Mouse (Mus musculus) forebrain, embryonic 12.5 days (tissue): ENCODE measurements around the gene Nr2c2ap. TPM values are rescaled to one million over a fixed set of nuclear protein-coding genes. Genes with fewer than 3 reads are reported as not detected.

ENCODE experiments used
- ATAC-seq: fragments of 200-750 bp; cut with Nextera tagmentation; 2 replicates; pipeline ENCODE4 v1.8.0; 2017; ENCODE audit warnings: moderate TSS enrichment; ENCODE audit not compliant: low FRiP score
- H3K27ac ChIP-seq: fragments of 300-500 bp; sonication (generic); 2 replicates; pipeline ENCODE4 v1.5.1; 2016; ENCODE audit warnings: mild to moderate bottlenecking
- H3K27me3 ChIP-seq: fragments of 300-500 bp; sonication (generic); 2 replicates; pipeline ENCODE4 v1.6.1; 2016; ENCODE audit warnings: mild to moderate bottlenecking
- H3K36me3 ChIP-seq: fragments of 300-500 bp; sonication (generic); replicated peaks from 2 replicates; pipeline ENCODE4 v1.6.1; 2016; ENCODE audit warnings: mild to moderate bottlenecking
- H3K4me1 ChIP-seq: fragments of 300-500 bp; sonication (generic); 2 replicates; pipeline ENCODE4 v1.6.1; 2016
- H3K4me2 ChIP-seq: fragments of 300-500 bp; sonication (generic); 2 replicates; pipeline ENCODE4 v1.6.1; 2016; ENCODE audit warnings: mild to moderate bottlenecking, moderate library complexity
- H3K4me3 ChIP-seq: fragments of 300-500 bp; sonication (generic); replicated peaks from 2 replicates; pipeline ENCODE4 v1.5.1; 2016; ENCODE audit warnings: mild to moderate bottlenecking
- H3K9ac ChIP-seq: fragments of 300-500 bp; sonication (generic); 2 replicates; pipeline ENCODE4 v1.6.1; 2016; ENCODE audit warnings: mild to moderate bottlenecking
- H3K9me3 ChIP-seq: fragments of 300-500 bp; sonication (generic); 2 replicates; pipeline ENCODE4 v1.6.1; 2016
- WGBS: fragments of 180-500 bp; shearing (Covaris S2); methylation state at CpG from one replicate; pipeline ENCODE4 v1.1.7; 2016; 5-methylcytosine and 5-hydroxymethylcytosine counted together
- polyA plus RNA-seq: library from polyadenylated mRNA; unstranded; fragments of >200 nt; fragmentation: Nextera tagmentation; extraction: Ambion mirVana; gene quantifications from 2 replicates; pipeline ENCODE4 v1.2.1, GENCODE M21; 2016

Nr2c2ap gene
- polyA plus RNA-seq, 1 experiment from 2014 or later: 27.8 TPM

DNA sequence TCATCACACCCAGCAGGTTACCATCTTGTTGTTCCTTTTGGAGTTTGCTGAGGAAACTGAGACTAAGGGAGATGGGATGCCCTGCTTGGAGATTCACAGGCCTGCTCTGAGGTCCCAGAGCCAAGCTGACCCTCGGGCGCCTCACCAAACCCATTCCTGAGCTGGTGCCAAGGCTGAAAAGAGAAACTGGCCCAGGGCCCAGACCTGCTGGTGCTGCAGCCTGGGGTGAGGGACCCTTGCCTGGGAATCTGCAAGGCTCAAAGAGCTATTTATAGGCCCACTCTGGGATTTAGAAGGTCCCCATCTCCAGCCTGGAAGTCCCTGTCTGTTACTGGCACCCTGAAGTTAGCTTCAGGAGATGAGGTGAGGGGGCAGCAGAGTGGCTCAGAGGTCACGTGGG is 2.7 kb upstream of the Nr2c2ap start:
- peaks cover 6% of the 10 kb centered on the region; the same call in 1 of the 2 replicates for H3K36me3 ChIP-seq
- H3K27ac ChIP-seq: no peak overlapping the region
- H3K4me2 ChIP-seq: no peak overlapping the region
- peaks cover 19% of the 10 kb centered on the region for H3K27me3 ChIP-seq
- H3K4me1 ChIP-seq: peaks cover 11% of the 10 kb centered on the region
- H3K9ac ChIP-seq: no peak overlapping the region
- 72% methylated on average over 3 of the region's 3 CpGs for WGBS
- ATAC-seq: no peak
- no peak overlapping the region for H3K4me3 ChIP-seq
- no peaks in the 10 kb centered on the region for H3K9me3 ChIP-seq

DNA sequence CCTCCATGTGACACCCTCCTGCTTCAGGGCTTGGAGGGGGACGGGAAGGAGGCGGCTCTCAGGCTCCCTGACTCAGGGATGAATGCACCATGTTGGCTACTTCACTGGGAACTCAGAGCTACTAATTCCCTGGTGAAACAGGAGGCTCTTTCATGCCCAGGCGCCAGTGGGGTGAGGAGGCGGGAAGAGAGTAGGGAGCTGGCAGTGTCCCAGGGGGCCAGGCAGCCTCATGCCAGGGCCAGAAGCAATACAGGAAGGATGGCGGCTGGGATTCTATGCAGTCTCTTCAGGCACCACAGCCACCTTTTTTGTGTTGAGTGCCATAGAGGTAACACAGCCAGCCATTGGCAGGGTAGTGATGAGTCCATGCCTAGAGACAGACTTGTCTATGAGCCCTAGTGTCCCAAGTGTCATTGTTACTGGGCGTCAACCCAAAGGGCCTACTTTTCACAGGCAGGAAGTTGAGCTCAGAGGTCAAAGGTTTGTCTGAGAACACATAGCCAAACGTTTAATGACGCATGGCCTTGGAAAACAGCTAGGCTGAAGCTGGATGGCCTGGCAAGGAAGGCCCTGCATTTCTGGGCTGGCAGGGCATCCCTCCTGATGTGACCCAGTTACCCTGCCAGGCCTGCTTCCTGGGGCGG is 1.7 kb upstream of the Nr2c2ap start:
- H3K9ac ChIP-seq: 0 out of 2 replicates have a peak overlapping the region, but pooled peaks have one; percentile 12
- H3K4me1 ChIP-seq: peaks cover 11% of the 10 kb centered on the region
- no peak overlapping the region for H3K4me3 ChIP-seq
- 0 out of 2 replicates have a peak overlapping the region, but pooled peaks have one; percentile 25 for H3K27ac ChIP-seq
- no peak overlapping the region for H3K4me2 ChIP-seq
- ATAC-seq: no peak
- no peaks in the 10 kb centered on the region for H3K9me3 ChIP-seq
- peaks cover 15% of the 10 kb centered on the region for H3K36me3 ChIP-seq
- WGBS: 75% methylated on average over 9 of the region's 9 CpGs
- peaks cover 11% of the 10 kb centered on the region for H3K27me3 ChIP-seq

DNA sequence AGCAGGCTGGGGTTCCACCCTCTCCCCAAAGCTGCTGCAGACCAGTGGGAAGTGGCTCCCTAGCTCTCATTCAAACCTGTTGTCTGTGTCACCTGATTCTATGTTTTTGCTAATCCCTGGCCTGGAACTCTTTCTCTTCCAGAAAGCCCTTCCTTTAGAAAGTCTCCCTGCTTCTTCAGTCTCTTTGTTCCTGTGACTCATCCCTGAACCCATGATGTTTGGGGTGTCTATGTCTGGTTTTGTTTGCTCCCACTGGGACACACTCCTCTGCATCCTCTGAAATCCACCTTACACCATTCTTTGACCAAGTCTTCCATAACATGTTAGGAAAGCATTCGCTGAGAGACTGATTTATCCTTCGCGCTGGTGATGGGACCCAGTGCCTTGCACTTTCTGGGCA is 1.1 kb upstream of the Nr2c2ap start:
- peaks cover 11% of the 10 kb centered on the region for H3K4me1 ChIP-seq
- no peak for ATAC-seq
- H3K9me3 ChIP-seq: no peaks in the 10 kb centered on the region
- H3K27ac ChIP-seq: no peak overlapping the region
- no peak overlapping the region for H3K9ac ChIP-seq
- H3K27me3 ChIP-seq: peaks cover 8% of the 10 kb centered on the region
- H3K4me3 ChIP-seq: no peak overlapping the region
- H3K36me3 ChIP-seq: peaks cover 22% of the 10 kb centered on the region
- no peak overlapping the region for H3K4me2 ChIP-seq
- 83% methylated on average over 3 of the region's 3 CpGs for WGBS

DNA sequence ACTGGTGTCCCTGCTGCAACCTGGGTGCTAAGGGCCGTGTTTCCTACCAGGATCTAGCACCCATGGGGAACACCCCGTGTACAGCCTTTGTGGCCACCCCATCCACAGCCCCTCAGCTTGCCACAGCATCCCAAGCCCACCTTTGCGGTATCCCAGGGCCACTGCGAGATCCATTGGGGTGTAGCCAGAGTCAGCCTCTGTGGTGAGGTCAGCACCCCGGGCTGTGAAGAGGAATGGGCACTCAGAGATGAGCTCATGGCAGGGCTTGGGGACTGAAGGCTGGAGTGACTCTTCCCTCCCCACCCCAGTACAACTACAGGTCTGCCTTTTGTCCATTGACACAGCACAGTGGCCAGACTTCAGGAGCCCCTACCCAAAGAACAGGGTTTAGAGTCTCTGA is 3.0 kb downstream of the Nr2c2ap start:
- H3K4me1 ChIP-seq: peaks cover 21% of the 10 kb centered on the region
- H3K27ac ChIP-seq: no peak overlapping the region
- no peak overlapping the region for H3K4me2 ChIP-seq
- H3K36me3 ChIP-seq: peaks cover 38% of the 10 kb centered on the region
- H3K9me3 ChIP-seq: no peaks in the 10 kb centered on the region
- no peak for ATAC-seq
- no peak overlapping the region for H3K4me3 ChIP-seq
- H3K9ac ChIP-seq: no peak overlapping the region
- H3K27me3 ChIP-seq: no peaks in the 10 kb centered on the region
- WGBS: 99% methylated on average over 5 of the region's 5 CpGs

DNA sequence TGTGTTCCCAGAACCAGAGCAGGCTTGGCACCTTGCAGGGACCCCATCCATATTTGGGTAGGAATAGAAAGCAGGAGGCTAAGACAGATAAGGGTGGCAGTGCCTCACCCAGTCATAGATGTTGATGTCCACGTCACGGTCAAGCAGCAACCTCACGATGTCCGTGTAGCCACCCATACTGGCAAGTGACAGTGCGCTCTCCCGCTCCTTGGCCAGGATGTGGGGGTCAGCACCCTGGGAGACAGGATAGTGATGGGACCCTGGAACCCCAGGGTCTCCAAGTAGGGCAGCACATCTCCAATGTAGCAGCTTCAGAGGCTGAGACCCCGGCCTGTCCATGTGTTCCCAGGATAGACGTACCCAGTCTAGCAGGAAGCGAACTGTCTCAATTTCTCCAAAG is 3.8 kb downstream of the Nr2c2ap start:
- Histone ChIP-seq H3K27me3 (no peaks in the 10 kb centered on the region), H3K9ac (no peak overlapping the region), H3K4me1 (peaks cover 22% of the 10 kb centered on the region), H3K36me3 (peaks cover 38% of the 10 kb centered on the region), H3K27ac (no peak overlapping the region), H3K4me2 (no peak overlapping the region), H3K4me3 (no peak overlapping the region), H3K9me3 (no peaks in the 10 kb centered on the region)
- 94% methylated on average over 9 of the region's 9 CpGs for whole genome bisulfite sequencing
- ATAC-seq: no peak

DNA sequence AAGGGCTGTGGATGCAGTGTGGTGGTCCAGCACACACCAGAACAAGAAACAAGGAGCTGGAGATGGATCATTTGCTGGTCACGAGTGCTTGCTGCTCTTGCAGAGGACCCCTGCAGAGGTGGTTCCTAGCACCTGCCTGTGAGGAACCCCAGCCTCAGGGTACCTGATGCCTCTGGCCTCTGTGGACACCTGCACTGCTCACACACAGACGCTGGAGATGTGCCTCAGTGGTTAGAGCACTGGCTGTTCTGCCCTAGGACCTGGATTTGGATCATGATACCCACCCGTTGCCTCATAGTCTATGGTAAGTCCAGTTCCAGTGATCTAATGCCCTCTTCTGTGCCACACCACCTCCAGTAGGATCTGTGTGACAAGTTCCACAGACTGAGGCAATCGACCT is 5.5 kb downstream of the Nr2c2ap start:
- no peak overlapping the region for H3K27ac ChIP-seq
- no peak overlapping the region for H3K4me3 ChIP-seq
- no peak overlapping the region for H3K9ac ChIP-seq
- H3K27me3 ChIP-seq: no peaks in the 10 kb centered on the region
- H3K36me3 ChIP-seq: peaks cover 38% of the 10 kb centered on the region
- WGBS: 89% methylated on average over 4 of the region's 4 CpGs
- no peak for ATAC-seq
- peaks cover 27% of the 10 kb centered on the region for H3K4me1 ChIP-seq
- no peak overlapping the region for H3K4me2 ChIP-seq
- H3K9me3 ChIP-seq: no peaks in the 10 kb centered on the region

DNA sequence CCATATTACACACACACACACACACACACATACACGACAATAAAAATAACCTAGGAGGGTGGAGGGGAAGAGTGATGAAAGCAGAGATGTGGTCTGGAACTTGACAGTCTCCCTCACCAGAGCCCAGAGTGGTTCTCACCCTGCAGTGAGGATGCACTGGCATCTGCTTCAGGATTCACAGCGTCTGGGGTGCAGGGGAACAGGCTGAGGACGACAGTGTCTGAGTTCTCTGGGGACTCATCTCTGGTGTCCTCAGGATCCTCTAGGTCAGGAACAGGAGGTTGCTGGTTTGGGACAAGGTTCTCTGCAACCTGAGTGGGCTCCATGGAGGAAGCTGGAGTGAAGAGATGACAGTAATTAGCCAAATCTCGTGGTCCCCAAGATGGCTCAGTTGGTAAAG is 6.8 kb downstream of the Nr2c2ap start:
- H3K36me3 ChIP-seq: peaks cover 50% of the 10 kb centered on the region
- no peaks in the 10 kb centered on the region for H3K9me3 ChIP-seq
- H3K27me3 ChIP-seq: no peaks in the 10 kb centered on the region
- peak overlapping the region; percentile 64; the same call in 1 of the 2 replicates for H3K9ac ChIP-seq
- H3K4me2 ChIP-seq: peak overlapping the region; percentile 69
- no peak overlapping the region for H3K27ac ChIP-seq
- H3K4me1 ChIP-seq: peaks cover 23% of the 10 kb centered on the region
- H3K4me3 ChIP-seq: no peak overlapping the region; the same call in 1 of the 2 replicates
- 78% methylated on average over 4 of the region's 4 CpGs for WGBS
- no peak for ATAC-seq

DNA sequence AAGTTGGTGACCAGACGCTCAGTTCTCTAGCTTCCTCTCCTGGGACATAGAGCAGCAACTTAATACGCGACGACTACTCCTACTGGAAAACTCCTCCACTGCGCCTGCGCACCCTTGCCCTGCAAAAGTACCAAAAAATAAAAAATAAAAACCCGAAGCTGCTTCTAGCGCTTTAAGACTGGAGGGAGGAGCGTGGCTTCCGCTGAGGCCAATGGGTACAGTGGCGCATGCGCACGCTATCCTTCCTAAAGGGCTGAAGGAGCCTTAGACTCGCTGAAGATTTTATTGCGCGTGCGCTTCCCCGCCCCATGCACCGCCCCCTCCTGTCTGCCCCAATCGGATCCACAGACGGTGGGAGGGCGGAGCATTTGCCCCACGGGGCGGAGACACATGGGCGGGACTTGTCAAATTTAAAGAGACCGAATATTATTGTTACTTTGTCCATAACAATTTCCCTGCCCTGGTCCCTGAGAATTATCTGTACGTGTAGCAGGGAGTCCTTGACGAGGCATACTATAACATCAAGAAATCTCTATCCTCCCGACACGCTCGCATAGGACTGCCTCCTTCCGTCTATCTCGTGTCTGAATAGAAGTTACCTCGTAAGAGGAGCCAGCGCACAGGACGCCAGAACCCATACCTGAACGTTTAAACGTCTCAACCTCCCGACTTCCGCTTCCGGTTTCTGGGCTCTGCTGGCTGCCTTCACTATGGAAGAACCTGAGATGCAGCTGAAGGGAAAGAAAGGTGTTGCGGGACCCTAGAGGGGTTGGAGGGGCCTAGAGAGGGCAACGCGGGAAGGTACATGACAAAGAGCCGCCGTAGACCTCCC is 8.1 kb downstream of the Nr2c2ap start, which contains the start of the genes Rfxank, Borcs8 and Mef2b:
Rfxank (minus strand) TSS at position 129 of the 832 bp plus-strand sequence.
Borcs8 (plus strand) TSS at position 474 of the 832 bp plus-strand sequence.
Mef2b (plus strand) TSS at position 686 of the 832 bp plus-strand sequence.
- Histone ChIP-seq H3K9me3 (no peaks in the 10 kb centered on the region), H3K27ac (peak within 1 kb of the TSS; percentile 80), H3K4me1 (peaks cover 23% of the 10 kb centered on the region), H3K27me3 (no peaks in the 10 kb centered on the region), H3K36me3 (peaks cover 48% of the 10 kb centered on the region), H3K9ac (peak within 1 kb of the TSS; percentile 76), H3K4me2 (peak within 1 kb of the TSS; percentile 69), H3K4me3 (peak within 1 kb of the TSS; percentile 71)
- WGBS: under 1% methylated on average over 46 of the region's 46 CpGs
- ATAC-seq: peak; percentile 96

DNA sequence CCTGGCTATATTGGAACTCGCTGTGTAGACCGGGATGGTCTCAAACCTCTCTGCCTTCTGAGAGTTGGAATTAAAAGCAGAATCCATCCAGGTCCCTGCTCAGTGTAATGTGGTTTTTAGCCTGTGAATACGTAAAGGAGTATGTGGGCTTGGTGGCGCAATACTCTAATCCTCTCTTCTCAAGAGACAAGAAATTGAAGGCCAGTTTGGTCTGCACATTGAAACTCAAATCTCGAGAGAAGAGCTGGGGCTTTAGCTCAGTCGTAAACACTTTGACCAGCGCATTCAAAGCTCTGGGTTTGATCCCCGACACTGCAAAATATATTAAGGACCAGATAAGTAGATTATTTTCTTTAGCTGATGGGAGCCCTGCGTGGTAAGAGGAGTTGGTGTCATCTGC is 8.8 kb downstream of the Nr2c2ap start:
- ATAC-seq: no peak
- no peaks in the 10 kb centered on the region for H3K27me3 ChIP-seq
- peak overlapping the region; percentile 71 for H3K4me3 ChIP-seq
- peaks cover 48% of the 10 kb centered on the region for H3K36me3 ChIP-seq
- 14% methylated on average over 9 of the region's 9 CpGs for WGBS
- H3K27ac ChIP-seq: peak overlapping the region; percentile 80
- H3K9me3 ChIP-seq: no peaks in the 10 kb centered on the region
- H3K9ac ChIP-seq: peak overlapping the region; percentile 76
- peaks cover 23% of the 10 kb centered on the region for H3K4me1 ChIP-seq
- H3K4me2 ChIP-seq: peak overlapping the region; percentile 69

DNA sequence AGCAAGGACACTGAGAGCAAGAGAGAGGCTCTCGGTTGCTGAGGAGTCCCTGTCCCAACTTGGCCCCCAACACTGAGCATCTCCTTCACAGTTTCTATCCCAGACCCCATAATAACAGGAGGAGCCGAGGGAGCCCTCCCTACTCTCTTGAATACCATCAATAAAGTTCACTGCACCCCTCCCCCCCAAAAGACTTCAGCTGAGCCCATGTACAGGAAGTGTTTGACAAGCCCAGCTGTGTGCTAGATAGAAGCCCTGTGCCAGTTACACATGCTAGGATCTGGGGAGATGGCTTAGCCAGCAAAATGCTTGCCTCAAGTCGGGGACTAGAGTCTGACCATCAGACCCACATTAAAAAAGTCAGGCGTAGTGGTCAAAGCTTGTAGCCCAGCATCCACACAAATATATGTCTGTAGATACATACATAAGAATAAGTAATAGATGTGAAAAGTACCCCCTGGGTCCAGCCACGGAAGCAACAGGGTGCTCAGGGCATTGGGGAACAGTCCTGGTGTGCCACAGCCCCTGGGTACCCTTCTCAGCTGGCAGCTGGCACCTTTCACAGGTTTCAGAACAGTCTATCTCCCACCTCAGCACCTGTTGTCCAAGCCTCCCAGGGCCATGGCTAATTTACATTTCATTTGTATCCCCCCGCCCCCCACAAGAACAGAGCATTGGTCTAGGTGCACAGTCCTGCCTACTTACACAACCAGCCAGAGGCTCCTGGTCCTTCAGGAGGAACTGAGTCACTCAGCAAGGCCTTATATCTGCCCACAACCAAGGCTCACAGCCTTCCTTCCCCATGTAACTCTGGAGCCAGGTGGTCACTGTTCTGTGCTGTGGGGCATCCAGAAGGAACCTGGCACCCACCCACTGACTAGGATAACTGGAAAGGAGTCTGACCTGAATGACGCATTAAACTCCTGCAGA is 16.8 kb downstream of the Nr2c2ap start:
- peaks cover 11% of the 10 kb centered on the region for H3K4me1 ChIP-seq
- peaks cover 42% of the 10 kb centered on the region for H3K36me3 ChIP-seq
- H3K4me2 ChIP-seq: no peak overlapping the region
- 86% methylated on average over 7 of the region's 7 CpGs for WGBS
- H3K4me3 ChIP-seq: no peak overlapping the region
- H3K27ac ChIP-seq: no peak overlapping the region
- no peaks in the 10 kb centered on the region for H3K9me3 ChIP-seq
- no peak overlapping the region for H3K9ac ChIP-seq
- no peak for ATAC-seq
- H3K27me3 ChIP-seq: peaks cover 16% of the 10 kb centered on the region

DNA sequence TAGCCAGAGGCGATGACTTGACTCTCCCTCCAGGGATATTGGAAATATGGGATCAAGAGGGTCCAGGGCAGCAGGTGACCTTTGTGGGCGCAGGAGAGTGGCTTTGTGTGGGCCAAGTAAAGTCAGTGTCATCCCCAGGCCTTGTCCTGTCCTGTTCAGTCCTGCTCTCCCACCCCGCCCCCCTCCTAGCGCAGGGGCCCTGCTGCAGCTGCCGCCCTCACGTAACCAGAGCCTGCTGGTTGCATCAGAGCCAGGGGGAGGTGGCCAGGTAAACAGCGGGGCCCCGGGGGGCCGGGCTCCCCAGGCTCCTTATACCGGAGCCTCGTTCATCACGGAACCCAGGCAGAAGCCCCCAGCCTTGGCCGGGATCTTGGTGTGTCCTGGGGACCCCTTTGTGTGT is 19.0 kb downstream of the Nr2c2ap start:
- WGBS: 17% methylated on average over 13 of the region's 13 CpGs
- ATAC-seq: no peak
- Histone ChIP-seq H3K27ac (no peak overlapping the region), H3K4me3 (no peak overlapping the region), H3K9ac (0 out of 2 replicates have a peak overlapping the region, but pooled peaks have one; percentile 21), H3K4me2 (no peak overlapping the region), H3K36me3 (peaks cover 21% of the 10 kb centered on the region), H3K9me3 (no peaks in the 10 kb centered on the region), H3K4me1 (peaks cover 13% of the 10 kb centered on the region), H3K27me3 (peaks cover 19% of the 10 kb centered on the region)
